In the genomic region with DNA sequence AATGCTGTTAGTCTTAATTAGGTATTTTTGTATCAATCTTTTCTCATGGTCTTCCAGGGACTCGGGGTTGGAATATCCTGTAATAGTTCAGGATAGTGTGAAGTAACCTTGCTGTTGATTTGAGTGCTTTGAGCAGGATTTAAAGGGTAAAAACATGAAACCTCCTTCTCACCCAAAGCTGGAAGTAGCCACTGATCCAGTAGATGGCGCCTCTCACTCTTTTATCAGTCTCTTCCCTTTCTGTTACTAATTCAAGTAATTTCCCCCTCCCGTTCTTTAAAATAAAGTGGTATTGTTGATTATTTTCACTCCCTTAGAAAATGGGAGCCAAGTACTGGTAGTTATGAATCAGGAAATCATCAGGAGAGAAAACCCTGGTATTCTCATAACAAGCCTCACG, we compare ENCODE assay signal across 8 mouse cellular contexts. TPM values are rescaled to one million over a fixed set of nuclear protein-coding genes. Genes with fewer than 3 reads are reported as not detected.
A peak's percentile ranks its signal among the peaks of the same experiment; 100 is the strongest.
DNase-seq lines count a peak whose midpoint lies in the region; ATAC-seq lines count a peak whose summit lies in the region.

No protein-coding gene starts in this region.

- H3K27me3 ChIP-seq in hindbrain, embryonic 11.5 days (ENCODE audit: control insufficient read depth, insufficient read depth, low read length): no peaks in the 10 kb centered on the region
- no peaks in the 10 kb centered on the region for H3K27me3 ChIP-seq in hindbrain, embryonic 10.5 days (ENCODE audit: insufficient read depth, poor library complexity, severe bottlenecking)
- H3K27me3 ChIP-seq in heart, embryonic 12.5 days (replicated peaks): no peaks in the 10 kb centered on the region

- peaks cover 2% of the 10 kb centered on the region; the same call in 1 of the 2 replicates for H3K36me3 ChIP-seq in hindbrain, embryonic 11.5 days (ENCODE audit: control insufficient read depth, insufficient read depth, low read length)
- H3K36me3 ChIP-seq in hindbrain, embryonic 10.5 days: peaks cover 64% of the 10 kb centered on the region
- H3K36me3 ChIP-seq in heart, embryonic 12.5 days: peaks cover 34% of the 10 kb centered on the region

- no peak overlapping the region for H3K27ac ChIP-seq in hindbrain, embryonic 11.5 days (ENCODE audit: low read depth, low read length)
- no peak overlapping the region for H3K27ac ChIP-seq in hindbrain, embryonic 10.5 days
- H3K27ac ChIP-seq in heart, embryonic 12.5 days (ENCODE audit: poor library complexity, severe bottlenecking): no peak overlapping the region

- 61% methylated on average over 4 of the region's 4 CpGs for WGBS in hindbrain, embryonic 11.5 days
- 61% methylated on average over 4 of the region's 4 CpGs for WGBS in hindbrain, embryonic 10.5 days
- 52% methylated on average over 4 of the region's 4 CpGs for WGBS in heart, embryonic 12.5 days

- no peak for ATAC-seq in hindbrain, embryonic 11.5 days (ENCODE audit: low FRiP score)
- peak; percentile 65 for ATAC-seq in common myeloid progenitor, adult 5-6 weeks (replicated peaks; ENCODE audit: low read depth, poor library complexity, severe bottlenecking)
- no peak for ATAC-seq in heart, embryonic 12.5 days (ENCODE audit: insufficient number of reproducible peaks, low FRiP score)

- H3K4me2 ChIP-seq in hindbrain, embryonic 11.5 days (replicated peaks; ENCODE audit: low read depth, low read length): no peak overlapping the region
- no peak overlapping the region for H3K4me2 ChIP-seq in heart, embryonic 12.5 days

- H3K4me3 ChIP-seq in hindbrain, embryonic 11.5 days (ENCODE audit: low read depth, low read length): no peak overlapping the region
- H3K4me3 ChIP-seq in hindbrain, embryonic 10.5 days: no peak overlapping the region
- no peak overlapping the region for H3K4me3 ChIP-seq in heart, embryonic 12.5 days

- H3K9me3 ChIP-seq in hindbrain, embryonic 11.5 days (ENCODE audit: control insufficient read depth, low read length): no peaks in the 10 kb centered on the region
- H3K9me3 ChIP-seq in hindbrain, embryonic 10.5 days: no peaks in the 10 kb centered on the region
- H3K9me3 ChIP-seq in heart, embryonic 12.5 days (replicated peaks): no peaks in the 10 kb centered on the region

- no peak overlapping the region for H3K9ac ChIP-seq in hindbrain, embryonic 11.5 days (ENCODE audit: low read depth, low read length)
- H3K9ac ChIP-seq in heart, embryonic 12.5 days: no peak overlapping the region

- DNase-seq in hindbrain, embryonic 11.5 days (ENCODE audit: low spot score): peak; percentile 43
- no peak for DNase-seq in hindbrain, embryonic 10.5 days (ENCODE audit: low spot score)
- DNase-seq in right cerebral cortex, postnatal 14 days: peak; percentile 35
- no peak for DNase-seq in right cerebral cortex, adult 18-20 months
- DNase-seq in naive thymus-derived CD4-positive, alpha-beta T cell, adult 2 months (ENCODE audit: low read depth): peak; percentile 64
- no peak for DNase-seq in testis, postnatal 14 days (ENCODE audit: low spot score)

- no peaks in the 10 kb centered on the region for H3K4me1 ChIP-seq in hindbrain, embryonic 11.5 days (replicated peaks; ENCODE audit: control insufficient read depth, insufficient read depth, low read length)
- peaks cover 2% of the 10 kb centered on the region for H3K4me1 ChIP-seq in hindbrain, embryonic 10.5 days (replicated peaks)
- peaks cover 3% of the 10 kb centered on the region for H3K4me1 ChIP-seq in heart, embryonic 12.5 days (replicated peaks)

RNA-seq across cellular contexts. Expression of gene Knl1, which starts 6.0 kb away (rescaled TPM):
- 37.2 and 47.9 TPM in 2 replicates for polyA plus RNA-seq in hindbrain, embryonic 11.5 days (2014; fragmentation: Nextera tagmentation; extraction: Ambion mirVana)
- polyA plus RNA-seq in hindbrain, embryonic 10.5 days (2016; fragmentation: Nextera tagmentation; extraction: Ambion mirVana): 39.9 and 57.6 TPM in 2 replicates
- 91.2 and 91.3 TPM in 2 replicates for total RNA-seq in common myeloid progenitor, adult 5-6 weeks (2017)
- 39.0 and 39.4 TPM in 2 replicates for polyA plus RNA-seq in heart, embryonic 12.5 days (2016; fragmentation: Nextera tagmentation; extraction: Ambion mirVana)

RNA-seq across cellular contexts. Expression of gene Rpusd2, which starts 6.3 kb away (rescaled TPM):
- 6.6 and 7.2 TPM in 2 replicates for polyA plus RNA-seq in hindbrain, embryonic 11.5 days (2014; fragmentation: Nextera tagmentation; extraction: Ambion mirVana)
- 8.0 and 8.3 TPM in 2 replicates for polyA plus RNA-seq in hindbrain, embryonic 10.5 days (2016; fragmentation: Nextera tagmentation; extraction: Ambion mirVana)
- total RNA-seq in common myeloid progenitor, adult 5-6 weeks (2017): 22.3 and 22.8 TPM in 2 replicates
- polyA plus RNA-seq in heart, embryonic 12.5 days (2016; fragmentation: Nextera tagmentation; extraction: Ambion mirVana): 4.5 and 5.0 TPM in 2 replicates

RNA-seq across cellular contexts. Expression of gene Ccdc32, which starts 11.7 kb away (rescaled TPM):
- polyA plus RNA-seq in hindbrain, embryonic 11.5 days (2014; fragmentation: Nextera tagmentation; extraction: Ambion mirVana): 23.3 and 25.8 TPM in 2 replicates
- polyA plus RNA-seq in hindbrain, embryonic 10.5 days (2016; fragmentation: Nextera tagmentation; extraction: Ambion mirVana): 22.8 and 26.0 TPM in 2 replicates
- 11.4 and 15.7 TPM in 2 replicates for total RNA-seq in common myeloid progenitor, adult 5-6 weeks (2017)
- 16.3 and 18.3 TPM in 2 replicates for polyA plus RNA-seq in heart, embryonic 12.5 days (2016; fragmentation: Nextera tagmentation; extraction: Ambion mirVana)

Comparison
In these comparisons a context has a peak if more than half of its experiments do, and no peak if none do; other contexts are left out.
1. DNase-seq: peak in hindbrain, embryonic 11.5 days (single experiment), right cerebral cortex, postnatal 14 days (single experiment) and naive thymus-derived CD4-positive, alpha-beta T cell, adult 2 months (single experiment); none in hindbrain, embryonic 10.5 days (single experiment), right cerebral cortex, adult 18-20 months (single experiment) and testis, postnatal 14 days (single experiment).